Mouse (Mus musculus) right cerebral cortex, adult 2 months (tissue): ENCODE measurements around the gene Rubcnl.

Experiments used
- DNase-seq, 2 experiments: peaks; one replicate each; pipeline ENCODE4 v3.0.0; 2021 to 2022; ENCODE audit warnings: low spot score in 2 of 2

Gene Rubcnl

GRCm38 (mm10) chr14:75069356-75069979 lies 53.6 kb downstream of the Rubcnl start:
- no peak for DNase-seq

GRCm38 (mm10) chr14:75071091-75071490 lies 55.3 kb downstream of the Rubcnl start:
- DNase-seq: no peak

GRCm38 (mm10) chr14:75075299-75076180 lies 59.7 kb downstream of the Rubcnl start:
- DNase-seq: no peak

GRCm38 (mm10) chr14:75077946-75078345 lies 62.1 kb downstream of the Rubcnl start:
- no peak for DNase-seq
